Mouse (Mus musculus) kidney, embryonic 14.5 days (tissue): Measurements from ENCODE around the gene Fhad1. TPM values are rescaled to one million over a fixed set of nuclear protein-coding genes. Genes with fewer than 3 reads are reported as not detected.

Experiments
- ATAC-seq: fragments of 200-750 bp; cut with Nextera tagmentation; 2 replicates; pipeline ENCODE4 v1.8.0; 2017; ENCODE audit warnings: moderate number of reproducible peaks, mild to moderate bottlenecking, moderate TSS enrichment, moderate library complexity; ENCODE audit not compliant: low FRiP score, low TSS enrichment
- H3K27ac ChIP-seq: fragments of 300-500 bp; sonication (generic); 2 replicates; pipeline ENCODE4 v1.5.1; 2014; ENCODE audit warnings: low read depth, mild to moderate bottlenecking, low read length, moderate library complexity, mixed read lengths
- H3K27me3 ChIP-seq: fragments of 300-500 bp; sonication (generic); 2 replicates; pipeline ENCODE4 v1.6.1; 2014; ENCODE audit warnings: mild to moderate bottlenecking, low read length; ENCODE audit not compliant: control insufficient read depth, insufficient read depth
- H3K36me3 ChIP-seq: fragments of 300-500 bp; sonication (generic); 2 replicates; pipeline ENCODE4 v1.6.1; 2014; ENCODE audit warnings: low read length, mixed read lengths; ENCODE audit not compliant: control insufficient read depth, insufficient read depth
- H3K4me1 ChIP-seq: fragments of 300-500 bp; sonication (generic); 2 replicates; pipeline ENCODE4 v1.6.1; 2014; ENCODE audit warnings: low read length, mixed read lengths; ENCODE audit not compliant: control insufficient read depth, insufficient read depth
- H3K4me2 ChIP-seq: fragments of 300-500 bp; sonication (generic); replicated peaks from 2 replicates; pipeline ENCODE4 v1.6.1; 2014; ENCODE audit warnings: low read depth, mild to moderate bottlenecking, low read length
- H3K4me3 ChIP-seq: fragments of 300-500 bp; sonication (generic); 2 replicates; pipeline ENCODE4 v1.5.1; 2014; ENCODE audit warnings: mild to moderate bottlenecking, low read length
- H3K9ac ChIP-seq: fragments of 300-500 bp; sonication (generic); 2 replicates; pipeline ENCODE4 v1.6.1; 2014; ENCODE audit warnings: low read depth, mild to moderate bottlenecking, low read length, moderate library complexity
- H3K9me3 ChIP-seq: fragments of 300-500 bp; sonication (generic); 2 replicates; pipeline ENCODE4 v1.6.1; 2016; ENCODE audit warnings: low read length; ENCODE audit not compliant: control insufficient read depth
- WGBS: fragments of 180-500 bp; shearing (Covaris S2); extraction: QIAGEN DNeasy Blood & Tissue Kit; methylation state at CpG from one replicate; pipeline ENCODE4 v1.1.7; 2014; 5-methylcytosine and 5-hydroxymethylcytosine counted together
- polyA plus RNA-seq: library from polyadenylated mRNA; unstranded; fragments of >200 nt; fragmentation: Nextera tagmentation; extraction: Ambion mirVana; gene quantifications from 2 replicates; pipeline ENCODE4 v1.2.1, GENCODE M21; 2014

Gene Fhad1
- polyA plus RNA-seq, 1 experiment from 2014 or later = 0.15 TPM

GRCm38 (mm10) chr4:141956931-141957330 lies 58.0 kb downstream of the Fhad1 start:
- Histone ChIP-seq H3K9me3 (peaks cover 7% of the 10 kb centered on the region; the same call in 1 of the 2 replicates), H3K4me3 (no peak overlapping the region), H3K4me1 (peaks cover 9% of the 10 kb centered on the region; the same call in 1 of the 2 replicates), H3K27ac (no peak overlapping the region), H3K27me3 (no peaks in the 10 kb centered on the region; the same call in 1 of the 2 replicates), H3K9ac (no peak overlapping the region), H3K4me2 (no peak overlapping the region), H3K36me3 (no peaks in the 10 kb centered on the region)
- no peak for ATAC-seq
- 93% methylated on average over 5 of the region's 5 CpGs for WGBS

GRCm38 (mm10) chr4:141954770-141955720 lies 59.8 kb downstream of the Fhad1 start:
- Histone ChIP-seq H3K9me3 (no peaks in the 10 kb centered on the region), H3K9ac (no peak overlapping the region), H3K4me3 (no peak overlapping the region), H3K4me2 (no peak overlapping the region), H3K4me1 (peaks cover 9% of the 10 kb centered on the region; the same call in 1 of the 2 replicates), H3K36me3 (no peaks in the 10 kb centered on the region), H3K27ac (no peak overlapping the region), H3K27me3 (no peaks in the 10 kb centered on the region; the same call in 1 of the 2 replicates)
- ATAC-seq = no peak
- 50% methylated on average over 16 of the region's 16 CpGs for WGBS

GRCm38 (mm10) chr4:141953859-141954258 lies 61.0 kb downstream of the Fhad1 start:
- Histone ChIP-seq H3K4me3 (no peak overlapping the region), H3K9me3 (no peaks in the 10 kb centered on the region), H3K27me3 (no peaks in the 10 kb centered on the region; the same call in 1 of the 2 replicates), H3K36me3 (no peaks in the 10 kb centered on the region), H3K27ac (no peak overlapping the region), H3K4me2 (no peak overlapping the region), H3K9ac (no peak overlapping the region), H3K4me1 (peaks cover 14% of the 10 kb centered on the region; the same call in 1 of the 2 replicates)
- WGBS = 56% methylated on average over 5 of the region's 6 CpGs
- ATAC-seq = no peak

GRCm38 (mm10) chr4:141953291-141953690 lies 61.6 kb downstream of the Fhad1 start:
- 43% methylated on average over 9 of the region's 9 CpGs for WGBS
- no peak overlapping the region for H3K27ac ChIP-seq

GRCm38 (mm10) chr4:141952824-141953223 lies 62.1 kb downstream of the Fhad1 start:
- H3K4me1 ChIP-seq = peaks cover 10% of the 10 kb centered on the region; the same call in 1 of the 2 replicates
- no peak for ATAC-seq
- no peaks in the 10 kb centered on the region; the same call in 1 of the 2 replicates for H3K27me3 ChIP-seq
- no peak overlapping the region for H3K4me2 ChIP-seq
- no peak overlapping the region for H3K27ac ChIP-seq
- no peak overlapping the region for H3K9ac ChIP-seq
- no peak overlapping the region for H3K4me3 ChIP-seq
- no peaks in the 10 kb centered on the region for H3K36me3 ChIP-seq
- H3K9me3 ChIP-seq = no peaks in the 10 kb centered on the region
- WGBS = 45% methylated on average over 5 of the region's 5 CpGs

More at GRCm38 (mm10) chr4:141953291-141953690, 61.6 kb downstream of the Fhad1 start:
- no peaks in the 10 kb centered on the region; the same call in 1 of the 2 replicates for H3K27me3 ChIP-seq
- no peaks in the 10 kb centered on the region for H3K36me3 ChIP-seq
- H3K4me3 ChIP-seq = no peak overlapping the region
- no peak overlapping the region for H3K4me2 ChIP-seq
- no peak for ATAC-seq
- H3K9me3 ChIP-seq = no peaks in the 10 kb centered on the region
- no peak overlapping the region for H3K9ac ChIP-seq
- H3K4me1 ChIP-seq = peaks cover 14% of the 10 kb centered on the region; the same call in 1 of the 2 replicates

GRCm38 (mm10) chr4:141952114-141952513 lies 62.8 kb downstream of the Fhad1 start:
- ATAC-seq = no peak
- WGBS = 63% methylated on average over 17 of the region's 17 CpGs
- Histone ChIP-seq H3K36me3 (no peaks in the 10 kb centered on the region), H3K9me3 (no peaks in the 10 kb centered on the region), H3K4me2 (no peak overlapping the region), H3K4me1 (0 out of 2 replicates have a peak, but pooled peaks cover 5% of the 10 kb centered on the region), H3K27me3 (no peaks in the 10 kb centered on the region; the same call in 1 of the 2 replicates), H3K9ac (no peak overlapping the region), H3K4me3 (no peak overlapping the region), H3K27ac (no peak overlapping the region)

- no peak overlapping the region for H3K4me3 ChIP-seq
- no peaks in the 10 kb centered on the region for H3K9me3 ChIP-seq
- peak; percentile 77 for ATAC-seq
- no peaks in the 10 kb centered on the region for H3K27me3 ChIP-seq
- WGBS = 56% methylated on average over 13 of the region's 13 CpGs
- H3K27ac ChIP-seq = no peak overlapping the region
- H3K4me1 ChIP-seq = 0 out of 2 replicates have a peak, but pooled peaks cover 5% of the 10 kb centered on the region
- no peak overlapping the region for H3K9ac ChIP-seq
- no peaks in the 10 kb centered on the region for H3K36me3 ChIP-seq
- no peak overlapping the region; the same call in 1 of the 2 replicates for H3K4me2 ChIP-seq
These were observed 65.4 kb downstream of the Fhad1 start for GRCm38 (mm10) chr4:141949436-141949835.

GRCm38 (mm10) chr4:141948822-141949221 lies 66.1 kb downstream of the Fhad1 start:
- Histone ChIP-seq H3K4me3 (no peak overlapping the region), H3K4me1 (0 out of 2 replicates have a peak, but pooled peaks cover 5% of the 10 kb centered on the region), H3K4me2 (no peak overlapping the region), H3K27ac (no peak overlapping the region), H3K27me3 (no peaks in the 10 kb centered on the region), H3K36me3 (no peaks in the 10 kb centered on the region), H3K9me3 (no peaks in the 10 kb centered on the region), H3K9ac (no peak overlapping the region)
- whole genome bisulfite sequencing = 80% methylated on average over 3 of the region's 3 CpGs
- no peak for ATAC-seq

- Histone ChIP-seq H3K9ac (no peak overlapping the region), H3K27me3 (no peaks in the 10 kb centered on the region), H3K9me3 (no peaks in the 10 kb centered on the region), H3K36me3 (no peaks in the 10 kb centered on the region), H3K4me2 (0 out of 2 replicates have a peak overlapping the region, but pooled peaks have one; percentile 10), H3K4me1 (no peaks in the 10 kb centered on the region), H3K4me3 (no peak overlapping the region), H3K27ac (no peak overlapping the region)
- ATAC-seq = peak; percentile 18; the same call in 1 of the 2 replicates
- 47% methylated on average over 11 of the region's 11 CpGs for WGBS
These were observed 72.5 kb downstream of the Fhad1 start for GRCm38 (mm10) chr4:141942403-141942802.
